In genomic region chr5:108668387-108668932, GRCm38 (mm10) we compare ENCODE assay signal across 8 mouse cellular contexts. TPM values are rescaled to one million over a fixed set of nuclear protein-coding genes. Genes with fewer than 3 reads are reported as not detected.
DNase-seq lines count a peak whose midpoint lies in the region; ATAC-seq and TF ChIP-seq lines count a peak whose summit lies in the region.

No protein-coding gene starts in this region.

- TF ChIP-seq EP300 in liver, postnatal 0 days (IDR thresholded peaks at IDR 0.05; ENCODE audit: low read depth), result no peak

- H3K4me2 ChIP-seq in forebrain, embryonic 15.5 days (replicated peaks), result peak overlapping the region; percentile 64
- peak overlapping the region; percentile 92 for H3K4me2 ChIP-seq in liver, postnatal 0 days (ENCODE audit: low read depth, low read length)

- H3K4me1 ChIP-seq in heart, embryonic 10.5 days, result peaks cover 19% of the 10 kb centered on the region
- H3K4me1 ChIP-seq in E14TG2a.4 (replicated peaks; ENCODE audit: low read depth, low read length), result peaks cover 40% of the 10 kb centered on the region
- peaks cover 19% of the 10 kb centered on the region for H3K4me1 ChIP-seq in forebrain, embryonic 15.5 days
- peaks cover 14% of the 10 kb centered on the region for H3K4me1 ChIP-seq in liver, postnatal 0 days (ENCODE audit: insufficient read depth)

- H3K9me3 ChIP-seq in heart, embryonic 10.5 days, result no peaks in the 10 kb centered on the region
- H3K9me3 ChIP-seq in E14TG2a.4 (ENCODE audit: low read length), result no peaks in the 10 kb centered on the region
- H3K9me3 ChIP-seq in forebrain, embryonic 15.5 days, result no peaks in the 10 kb centered on the region
- H3K9me3 ChIP-seq in liver, postnatal 0 days (ENCODE audit: low read length), result no peaks in the 10 kb centered on the region

- H3K9ac ChIP-seq in forebrain, embryonic 15.5 days (replicated peaks), result peak overlapping the region; percentile 60
- H3K9ac ChIP-seq in liver, postnatal 0 days (replicated peaks), result peak overlapping the region; percentile 81

- no peak for TF ChIP-seq CTCF in E14TG2a.4 (conservative IDR thresholded peaks at IDR 0.05; ENCODE audit: low read length)
- TF ChIP-seq CTCF in liver, postnatal 0 days (IDR thresholded peaks at IDR 0.05; ENCODE audit: low read depth), result no peak

- H3K27ac ChIP-seq in heart, embryonic 10.5 days, result peak overlapping the region; percentile 95
- peak overlapping the region; percentile 86 for H3K27ac ChIP-seq in forebrain, embryonic 15.5 days (replicated peaks)
- peak overlapping the region; percentile 94 for H3K27ac ChIP-seq in liver, postnatal 0 days (ENCODE audit: low read depth)

- H3K4me3 ChIP-seq in heart, embryonic 10.5 days, result peak overlapping the region; percentile 67
- peak overlapping the region; percentile 81 for H3K4me3 ChIP-seq in E14TG2a.4 (replicated peaks; ENCODE audit: low read length)
- H3K4me3 ChIP-seq in forebrain, embryonic 15.5 days, result peak overlapping the region; percentile 52
- peak overlapping the region; percentile 56 for H3K4me3 ChIP-seq in liver, postnatal 0 days (ENCODE audit: low read depth, low read length)

- 17% methylated on average over 3 of the region's 3 CpGs for WGBS in heart, embryonic 10.5 days
- 16% methylated on average over 3 of the region's 3 CpGs for WGBS in forebrain, embryonic 15.5 days
- 10% methylated on average over 3 of the region's 3 CpGs for WGBS in liver, postnatal 0 days (ENCODE audit: insufficient replicate concordance)

- ATAC-seq in forebrain, embryonic 15.5 days (replicated peaks), result no peak; the same call in 1 of the 2 replicates
- ATAC-seq in liver, postnatal 0 days, result peak; percentile 3; the same call in 1 of the 2 replicates

- peaks cover 26% of the 10 kb centered on the region for H3K36me3 ChIP-seq in heart, embryonic 10.5 days
- H3K36me3 ChIP-seq in E14TG2a.4 (ENCODE audit: insufficient read depth, low read length), result peaks cover 17% of the 10 kb centered on the region
- H3K36me3 ChIP-seq in forebrain, embryonic 15.5 days, result peaks cover 11% of the 10 kb centered on the region; the same call in 1 of the 2 replicates
- peaks cover 22% of the 10 kb centered on the region for H3K36me3 ChIP-seq in liver, postnatal 0 days (replicated peaks; ENCODE audit: insufficient read depth, low read length)

- 0 out of 2 replicates have a peak, but pooled peaks cover 9% of the 10 kb centered on the region for H3K27me3 ChIP-seq in heart, embryonic 10.5 days (ENCODE audit: insufficient read depth, poor library complexity, severe bottlenecking)
- H3K27me3 ChIP-seq in E14TG2a.4 (ENCODE audit: insufficient read depth, low read length), result no peaks in the 10 kb centered on the region; the same call in 1 of the 2 replicates
- peaks cover 5% of the 10 kb centered on the region; the same call in 1 of the 2 replicates for H3K27me3 ChIP-seq in forebrain, embryonic 15.5 days
- no peaks in the 10 kb centered on the region for H3K27me3 ChIP-seq in liver, postnatal 0 days (ENCODE audit: insufficient read depth, low read length)

- DNase-seq in heart, embryonic 10.5 days (ENCODE audit: low spot score), result no peak
- DNase-seq in heart, postnatal 10 days, result no peak
- DNase-seq in liver, postnatal 0 days, result no peak
- DNase-seq in cerebellum, adult 9-10 months, result no peak
- DNase-seq in ovary, adult 18-20 months (ENCODE audit: low spot score), result no peak
- DNase-seq in layer of hippocampus, adult 9-10 months (ENCODE audit: low spot score), result no peak

- intact Hi-C loops in heart, postnatal 10 days (cut with DNase I), result loop anchor here (5.0 to 10.0 kb wide), 2 partner anchors 236 to 534 kb away; partner anchors contain the start of genes Atp5k, Ccdc18 and Tmed5

RNA-seq across cellular contexts. Expression of gene Dgkq, which starts 1.0 kb away (rescaled TPM):
- polyA plus RNA-seq in heart, embryonic 10.5 days (2016; fragmentation: Nextera tagmentation; extraction: Ambion mirVana), result 7.9 and 8.5 TPM in 2 replicates
- 10 to 100 TPM; 12.8 to 13.4 TPM for total RNA-seq in heart, postnatal 10 days (2021)
- polyA plus RNA-seq in forebrain, embryonic 15.5 days (2015; fragmentation: Nextera tagmentation; extraction: Ambion mirVana), result 23.6 and 24.4 TPM in 2 replicates
- 2.5 TPM in 2 replicates for polyA plus RNA-seq in liver, postnatal 0 days (2015; fragmentation: Nextera tagmentation; extraction: Ambion mirVana)

RNA-seq across cellular contexts. Expression of gene Slc26a1, which starts 6.9 kb away (rescaled TPM):
- polyA plus RNA-seq in heart, embryonic 10.5 days (2016; fragmentation: Nextera tagmentation; extraction: Ambion mirVana), result 0.58 and 0.85 TPM in 2 replicates
- total RNA-seq in heart, postnatal 10 days (2021), result under 1 TPM in 1 of 2 experiments, not detected in 1; 0.17 TPM
- polyA plus RNA-seq in forebrain, embryonic 15.5 days (2015; fragmentation: Nextera tagmentation; extraction: Ambion mirVana), result 1.8 and 1.9 TPM in 2 replicates
- 25.8 and 33.4 TPM in 2 replicates for polyA plus RNA-seq in liver, postnatal 0 days (2015; fragmentation: Nextera tagmentation; extraction: Ambion mirVana)

RNA-seq across cellular contexts. Expression of gene Idua, which starts 8.3 kb away (rescaled TPM):
- polyA plus RNA-seq in heart, embryonic 10.5 days (2016; fragmentation: Nextera tagmentation; extraction: Ambion mirVana), result 15.1 and 16.3 TPM in 2 replicates
- 10 to 100 TPM; 13.2 to 14.6 TPM for total RNA-seq in heart, postnatal 10 days (2021)
- polyA plus RNA-seq in forebrain, embryonic 15.5 days (2015; fragmentation: Nextera tagmentation; extraction: Ambion mirVana), result 9.9 and 10.9 TPM in 2 replicates
- polyA plus RNA-seq in liver, postnatal 0 days (2015; fragmentation: Nextera tagmentation; extraction: Ambion mirVana), result 3.9 and 4.2 TPM in 2 replicates

RNA-seq across cellular contexts. Expression of gene Fgfrl1, which starts 23.7 kb away (rescaled TPM):
- polyA plus RNA-seq in heart, embryonic 10.5 days (2016; fragmentation: Nextera tagmentation; extraction: Ambion mirVana), result 29.0 and 31.3 TPM in 2 replicates
- 10 to 100 TPM; 18.0 to 24.2 TPM for total RNA-seq in heart, postnatal 10 days (2021)
- 9.4 and 10.1 TPM in 2 replicates for polyA plus RNA-seq in forebrain, embryonic 15.5 days (2015; fragmentation: Nextera tagmentation; extraction: Ambion mirVana)
- 5.6 and 5.7 TPM in 2 replicates for polyA plus RNA-seq in liver, postnatal 0 days (2015; fragmentation: Nextera tagmentation; extraction: Ambion mirVana)

RNA-seq across cellular contexts. Expression of gene Tmem175, which starts 38.9 kb away (rescaled TPM):
- 20.3 and 23.2 TPM in 2 replicates for polyA plus RNA-seq in heart, embryonic 10.5 days (2016; fragmentation: Nextera tagmentation; extraction: Ambion mirVana)
- total RNA-seq in heart, postnatal 10 days (2021), result 10 to 100 TPM; 10.2 to 10.3 TPM
- 24.2 and 24.7 TPM in 2 replicates for polyA plus RNA-seq in forebrain, embryonic 15.5 days (2015; fragmentation: Nextera tagmentation; extraction: Ambion mirVana)
- polyA plus RNA-seq in liver, postnatal 0 days (2015; fragmentation: Nextera tagmentation; extraction: Ambion mirVana), result 7.0 and 7.3 TPM in 2 replicates
